Mouse (Mus musculus): ENCODE results near the gene Rmnd5b. TPM values are rescaled to one million over a fixed set of nuclear protein-coding genes. Genes with fewer than 3 reads are reported as not detected.
"Not testable (repeated sequence)": the region's sequence is repeated elsewhere in the genome, so short reads cannot be mapped to it uniquely, and the experiment has no call there.

The Rmnd5b gene
- polyA plus RNA-seq, 1 experiment from 2014 or later: 51.9 TPM

DNA sequence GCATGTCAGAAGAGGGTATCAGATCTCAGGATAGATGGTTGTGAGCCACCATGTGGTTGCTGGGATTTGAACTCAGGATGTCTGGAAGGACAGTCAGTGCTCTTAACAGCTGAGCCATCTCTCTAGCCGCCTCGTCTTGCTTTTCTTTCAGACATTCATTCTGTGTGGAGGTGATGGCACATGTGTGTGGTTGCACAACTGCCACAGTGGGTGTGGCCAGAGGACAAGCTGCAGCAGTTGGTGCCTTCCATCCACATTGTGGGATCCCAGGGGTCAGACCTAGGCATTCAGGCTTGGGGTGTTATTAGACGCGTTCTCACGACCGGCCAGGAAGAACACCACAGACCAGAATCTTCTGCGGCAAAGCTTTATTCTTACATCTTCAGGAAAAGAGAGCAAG lies 29.1 kb upstream of the Rmnd5b start:
- not testable (repeated sequence) for H3K9ac ChIP-seq (replicated peaks; ENCODE audit: low read length); H3K27ac ChIP-seq (ENCODE audit: low read length); H3K4me3 ChIP-seq (ENCODE audit: low read length); H3K9me3 ChIP-seq (ENCODE audit: low read length); H3K4me1 ChIP-seq (ENCODE audit: insufficient read depth, low read length); H3K4me2 ChIP-seq (replicated peaks; ENCODE audit: low read depth, low read length); ATAC-seq (ENCODE audit: low FRiP score, low TSS enrichment); H3K27me3 ChIP-seq (ENCODE audit: insufficient read depth, low read length); H3K36me3 ChIP-seq (ENCODE audit: insufficient read depth, low read length)
- WGBS: 92% methylated on average over 7 of the region's 7 CpGs

DNA sequence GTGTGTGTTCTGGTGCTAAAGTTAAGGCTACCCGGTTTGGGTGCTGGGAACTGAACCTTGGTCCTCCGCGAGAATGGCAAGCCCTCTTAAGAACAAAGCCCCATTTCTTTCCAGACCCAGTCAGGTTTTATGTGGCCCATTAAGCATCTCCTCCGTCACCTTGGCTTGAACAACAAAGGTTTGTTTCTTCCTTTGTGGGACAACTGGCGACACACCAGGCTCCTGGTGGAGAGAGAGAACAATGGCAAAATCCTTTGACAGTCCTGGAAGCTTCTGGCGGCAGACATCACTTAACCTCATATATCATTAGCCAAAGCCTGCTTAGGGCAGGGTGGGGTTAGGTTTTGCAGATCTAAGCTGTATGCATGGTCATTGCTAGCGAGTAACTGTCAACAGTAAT lies 26.9 kb upstream of the Rmnd5b start:
- ATAC-seq (ENCODE audit: low FRiP score, low TSS enrichment): no peak
- H3K27me3 ChIP-seq (ENCODE audit: insufficient read depth, low read length): no peaks in the 10 kb centered on the region
- no peaks in the 10 kb centered on the region for H3K9me3 ChIP-seq (ENCODE audit: low read length)
- no peak overlapping the region for H3K4me2 ChIP-seq (replicated peaks; ENCODE audit: low read depth, low read length)
- WGBS: 75% methylated on average over 7 of the region's 7 CpGs
- H3K4me1 ChIP-seq (ENCODE audit: insufficient read depth, low read length): peaks cover 8% of the 10 kb centered on the region
- no peak overlapping the region for H3K9ac ChIP-seq (replicated peaks; ENCODE audit: low read length)
- no peak overlapping the region for H3K27ac ChIP-seq (ENCODE audit: low read length)
- H3K4me3 ChIP-seq (ENCODE audit: low read length): no peak overlapping the region
- H3K36me3 ChIP-seq (ENCODE audit: insufficient read depth, low read length): no peaks in the 10 kb centered on the region

GRCm38 (mm10) chr11:51661867-51662365 lies 26.2 kb upstream of the Rmnd5b start:
- Histone ChIP-seq H3K4me1 (ENCODE audit: insufficient read depth, low read length) (peaks cover 12% of the 10 kb centered on the region), H3K4me2 (replicated peaks; ENCODE audit: low read depth, low read length) (no peak overlapping the region), H3K27me3 (ENCODE audit: insufficient read depth, low read length) (no peaks in the 10 kb centered on the region), H3K9me3 (ENCODE audit: low read length) (no peaks in the 10 kb centered on the region), H3K9ac (replicated peaks; ENCODE audit: low read length) (no peak overlapping the region), H3K4me3 (ENCODE audit: low read length) (no peak overlapping the region), H3K36me3 (ENCODE audit: insufficient read depth, low read length) (no peaks in the 10 kb centered on the region), H3K27ac (ENCODE audit: low read length) (no peak overlapping the region)
- 77% methylated on average over 16 of the region's 16 CpGs for WGBS
- no peak for ATAC-seq (ENCODE audit: low FRiP score, low TSS enrichment)

- H3K4me2 ChIP-seq (replicated peaks; ENCODE audit: low read depth, low read length): no peak overlapping the region
- ATAC-seq (ENCODE audit: low FRiP score, low TSS enrichment): peak; percentile 58; the same call in 1 of the 2 replicates
- H3K9me3 ChIP-seq (ENCODE audit: low read length): no peaks in the 10 kb centered on the region
- no peaks in the 10 kb centered on the region for H3K27me3 ChIP-seq (ENCODE audit: insufficient read depth, low read length)
- no peak overlapping the region for H3K9ac ChIP-seq (replicated peaks; ENCODE audit: low read length)
- H3K4me3 ChIP-seq (ENCODE audit: low read length): no peak overlapping the region
- H3K36me3 ChIP-seq (ENCODE audit: insufficient read depth, low read length): no peaks in the 10 kb centered on the region
- H3K27ac ChIP-seq (ENCODE audit: low read length): peak overlapping the region; percentile 32; the same call in 1 of the 2 replicates
- WGBS: 48% methylated on average over 6 of the region's 6 CpGs
- peaks cover 17% of the 10 kb centered on the region for H3K4me1 ChIP-seq (ENCODE audit: insufficient read depth, low read length)
Observed at GRCm38 (mm10) chr11:51658705-51659104, 23.0 kb upstream of the Rmnd5b start.

GRCm38 (mm10) chr11:51658291-51658690 lies 22.6 kb upstream of the Rmnd5b start:
- Histone ChIP-seq H3K9ac (replicated peaks; ENCODE audit: low read length) (no peak overlapping the region), H3K4me2 (replicated peaks; ENCODE audit: low read depth, low read length) (no peak overlapping the region), H3K27ac (ENCODE audit: low read length) (peak overlapping the region; percentile 32; the same call in 1 of the 2 replicates), H3K4me3 (ENCODE audit: low read length) (no peak overlapping the region), H3K27me3 (ENCODE audit: insufficient read depth, low read length) (no peaks in the 10 kb centered on the region), H3K4me1 (ENCODE audit: insufficient read depth, low read length) (peaks cover 17% of the 10 kb centered on the region), H3K9me3 (ENCODE audit: low read length) (no peaks in the 10 kb centered on the region), H3K36me3 (ENCODE audit: insufficient read depth, low read length) (no peaks in the 10 kb centered on the region)
- 36% methylated on average over 7 of the region's 7 CpGs for WGBS
- ATAC-seq (ENCODE audit: low FRiP score, low TSS enrichment): no peak

GRCm38 (mm10) chr11:51656798-51657521 lies 21.3 kb upstream of the Rmnd5b start:
- peak; percentile 52; the same call in 1 of the 2 replicates for ATAC-seq (ENCODE audit: low FRiP score, low TSS enrichment)
- WGBS: 46% methylated on average over 10 of the region's 10 CpGs
- Histone ChIP-seq H3K4me3 (ENCODE audit: low read length) (no peak overlapping the region), H3K4me1 (ENCODE audit: insufficient read depth, low read length) (peaks cover 17% of the 10 kb centered on the region), H3K36me3 (ENCODE audit: insufficient read depth, low read length) (no peaks in the 10 kb centered on the region), H3K27me3 (ENCODE audit: insufficient read depth, low read length) (no peaks in the 10 kb centered on the region), H3K9ac (replicated peaks; ENCODE audit: low read length) (0 out of 2 replicates have a peak overlapping the region, but pooled peaks have one; percentile 2), H3K27ac (ENCODE audit: low read length) (peak overlapping the region; percentile 2; the same call in 1 of the 2 replicates), H3K9me3 (ENCODE audit: low read length) (no peaks in the 10 kb centered on the region), H3K4me2 (replicated peaks; ENCODE audit: low read depth, low read length) (no peak overlapping the region)

DNA sequence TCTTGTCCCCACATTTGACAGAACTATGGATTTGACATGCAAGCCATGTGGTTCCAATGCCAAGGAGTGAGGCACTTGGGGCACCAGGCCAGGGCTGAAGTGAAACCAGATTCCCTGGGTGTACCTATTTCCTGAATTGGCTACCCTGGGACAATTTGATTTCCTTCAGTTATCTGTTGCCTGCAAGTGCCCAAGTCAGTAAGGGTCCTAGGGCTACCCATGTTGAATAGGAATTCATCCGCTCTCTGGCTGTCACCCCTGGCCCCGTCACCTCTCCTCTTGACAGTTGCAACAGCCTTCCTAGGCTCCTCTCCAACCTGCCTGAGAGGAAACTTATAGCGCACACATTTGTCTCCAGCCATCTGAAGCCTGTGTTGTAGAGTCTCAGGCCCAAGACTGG lies 19.2 kb upstream of the Rmnd5b start:
- no peak overlapping the region for H3K9ac ChIP-seq (replicated peaks; ENCODE audit: low read length)
- no peak overlapping the region for H3K4me2 ChIP-seq (replicated peaks; ENCODE audit: low read depth, low read length)
- no peaks in the 10 kb centered on the region for H3K27me3 ChIP-seq (ENCODE audit: insufficient read depth, low read length)
- 91% methylated on average over 3 of the region's 3 CpGs for WGBS
- no peaks in the 10 kb centered on the region for H3K9me3 ChIP-seq (ENCODE audit: low read length)
- H3K27ac ChIP-seq (ENCODE audit: low read length): no peak overlapping the region
- peaks cover 20% of the 10 kb centered on the region for H3K4me1 ChIP-seq (ENCODE audit: insufficient read depth, low read length)
- H3K4me3 ChIP-seq (ENCODE audit: low read length): no peak overlapping the region
- no peaks in the 10 kb centered on the region for H3K36me3 ChIP-seq (ENCODE audit: insufficient read depth, low read length)
- no peak for ATAC-seq (ENCODE audit: low FRiP score, low TSS enrichment)

DNA sequence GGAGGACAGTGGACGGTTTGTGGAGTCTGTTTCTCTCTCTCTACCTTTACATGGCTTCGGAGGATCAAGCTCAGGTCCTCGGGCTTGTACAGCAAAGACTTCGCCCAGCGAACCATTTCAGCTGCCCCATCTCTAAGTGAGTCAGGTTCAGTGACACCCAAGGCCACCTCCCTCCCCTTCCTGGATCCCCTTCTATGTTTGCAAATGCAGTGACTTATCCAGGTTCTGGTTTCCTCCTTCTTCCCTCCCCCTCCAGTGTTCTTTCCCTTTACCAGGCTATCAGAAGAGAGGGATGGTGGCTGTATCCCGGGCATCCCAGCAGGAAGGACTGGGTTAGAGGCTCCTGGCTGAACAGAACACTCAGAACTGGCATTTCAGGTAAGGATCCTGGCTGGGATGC lies 18.0 kb upstream of the Rmnd5b start:
- 70% methylated on average over 6 of the region's 6 CpGs for WGBS
- no peak overlapping the region for H3K4me2 ChIP-seq (replicated peaks; ENCODE audit: low read depth, low read length)
- H3K36me3 ChIP-seq (ENCODE audit: insufficient read depth, low read length): no peaks in the 10 kb centered on the region
- no peak for ATAC-seq (ENCODE audit: low FRiP score, low TSS enrichment)
- H3K27me3 ChIP-seq (ENCODE audit: insufficient read depth, low read length): no peaks in the 10 kb centered on the region
- H3K27ac ChIP-seq (ENCODE audit: low read length): no peak overlapping the region
- peaks cover 28% of the 10 kb centered on the region for H3K4me1 ChIP-seq (ENCODE audit: insufficient read depth, low read length)
- H3K4me3 ChIP-seq (ENCODE audit: low read length): no peak overlapping the region
- H3K9ac ChIP-seq (replicated peaks; ENCODE audit: low read length): no peak overlapping the region
- H3K9me3 ChIP-seq (ENCODE audit: low read length): no peaks in the 10 kb centered on the region

- Histone ChIP-seq H3K4me2 (replicated peaks; ENCODE audit: low read depth, low read length) (no peak overlapping the region), H3K36me3 (ENCODE audit: insufficient read depth, low read length) (no peaks in the 10 kb centered on the region), H3K27ac (ENCODE audit: low read length) (no peak overlapping the region), H3K9ac (replicated peaks; ENCODE audit: low read length) (no peak overlapping the region), H3K27me3 (ENCODE audit: insufficient read depth, low read length) (no peaks in the 10 kb centered on the region), H3K4me3 (ENCODE audit: low read length) (no peak overlapping the region), H3K9me3 (ENCODE audit: low read length) (no peaks in the 10 kb centered on the region), H3K4me1 (ENCODE audit: insufficient read depth, low read length) (peaks cover 29% of the 10 kb centered on the region)
- no peak for ATAC-seq (ENCODE audit: low FRiP score, low TSS enrichment)
- WGBS: 91% methylated on average over 4 of the region's 4 CpGs
Observed at GRCm38 (mm10) chr11:51652889-51653418, 17.3 kb upstream of the Rmnd5b start.

Data from kidney, embryonic 16.5 days (tissue).